Mouse (Mus musculus): ENCODE results near the gene Sf3a2. TPM values are rescaled to one million over a fixed set of nuclear protein-coding genes. Genes with fewer than 3 reads are reported as not detected.

Sf3a2 gene
- polyA plus RNA-seq, 1 experiment = 69.3 TPM

GRCm38 (mm10) chr10:80773816-80774215 is 24.2 kb upstream of the Sf3a2 start:
- Histone ChIP-seq H3K36me3 (ENCODE audit: control insufficient read depth) (peaks cover 100% of the 10 kb centered on the region), H3K4me1 (ENCODE audit: control insufficient read depth) (peaks cover 40% of the 10 kb centered on the region), H3K4me3 (replicated peaks) (no peak overlapping the region), H3K27me3 (ENCODE audit: control insufficient read depth) (no peaks in the 10 kb centered on the region), H3K9me3 (ENCODE audit: control insufficient read depth, low read length) (no peaks in the 10 kb centered on the region)
- no peak for TF ChIP-seq TAL1 (IDR thresholded peaks at IDR 0.05; ENCODE audit: low read length)
- TF ChIP-seq GATA1 (IDR thresholded peaks at IDR 0.05; ENCODE audit: low read length) = no peak

- Histone ChIP-seq H3K36me3 (ENCODE audit: control insufficient read depth) (peaks cover 100% of the 10 kb centered on the region), H3K27me3 (ENCODE audit: control insufficient read depth) (no peaks in the 10 kb centered on the region), H3K9me3 (ENCODE audit: control insufficient read depth, low read length) (no peaks in the 10 kb centered on the region), H3K4me1 (ENCODE audit: control insufficient read depth) (peaks cover 37% of the 10 kb centered on the region), H3K4me3 (replicated peaks) (no peak overlapping the region)
- TF ChIP-seq TAL1 (IDR thresholded peaks at IDR 0.05; ENCODE audit: low read length) = no peak
- no peak for TF ChIP-seq GATA1 (IDR thresholded peaks at IDR 0.05; ENCODE audit: low read length)
Observed at GRCm38 (mm10) chr10:80774549-80774948, 23.4 kb upstream of the Sf3a2 start.

- no peak overlapping the region for H3K4me3 ChIP-seq (replicated peaks)
Observed at GRCm38 (mm10) chr10:80774981-80775380, 23.0 kb upstream of the Sf3a2 start.

GRCm38 (mm10) chr10:80775731-80776130 is 22.3 kb upstream of the Sf3a2 start:
- H3K4me3 ChIP-seq (replicated peaks) = no peak overlapping the region
- H3K9me3 ChIP-seq (ENCODE audit: control insufficient read depth, low read length) = no peaks in the 10 kb centered on the region
- TF ChIP-seq TAL1 (IDR thresholded peaks at IDR 0.05; ENCODE audit: low read length) (no peak), GATA1 (IDR thresholded peaks at IDR 0.05; ENCODE audit: low read length) (no peak)
- H3K36me3 ChIP-seq (ENCODE audit: control insufficient read depth) = peaks cover 100% of the 10 kb centered on the region
- H3K27me3 ChIP-seq (ENCODE audit: control insufficient read depth) = no peaks in the 10 kb centered on the region
- H3K4me1 ChIP-seq (ENCODE audit: control insufficient read depth) = peaks cover 28% of the 10 kb centered on the region

More at GRCm38 (mm10) chr10:80774981-80775380, 23.0 kb upstream of the Sf3a2 start:
- Histone ChIP-seq H3K9me3 (ENCODE audit: control insufficient read depth, low read length) (no peaks in the 10 kb centered on the region), H3K4me1 (ENCODE audit: control insufficient read depth) (peaks cover 33% of the 10 kb centered on the region), H3K27me3 (ENCODE audit: control insufficient read depth) (no peaks in the 10 kb centered on the region), H3K36me3 (ENCODE audit: control insufficient read depth) (peaks cover 100% of the 10 kb centered on the region)
- no peak for TF ChIP-seq GATA1 (IDR thresholded peaks at IDR 0.05; ENCODE audit: low read length)
- TF ChIP-seq TAL1 (IDR thresholded peaks at IDR 0.05; ENCODE audit: low read length) = no peak

- H3K4me1 ChIP-seq (ENCODE audit: control insufficient read depth) = peaks cover 28% of the 10 kb centered on the region
- TF ChIP-seq GATA1 (IDR thresholded peaks at IDR 0.05; ENCODE audit: low read length) = no peak
- no peak for TF ChIP-seq TAL1 (IDR thresholded peaks at IDR 0.05; ENCODE audit: low read length)
- H3K36me3 ChIP-seq (ENCODE audit: control insufficient read depth) = peaks cover 100% of the 10 kb centered on the region
- no peak overlapping the region for H3K4me3 ChIP-seq (replicated peaks)
- H3K9me3 ChIP-seq (ENCODE audit: control insufficient read depth, low read length) = no peaks in the 10 kb centered on the region
- no peaks in the 10 kb centered on the region for H3K27me3 ChIP-seq (ENCODE audit: control insufficient read depth)
Observed at GRCm38 (mm10) chr10:80776358-80776869, 21.6 kb upstream of the Sf3a2 start.

- no peaks in the 10 kb centered on the region for H3K9me3 ChIP-seq (ENCODE audit: control insufficient read depth, low read length)
- peaks cover 28% of the 10 kb centered on the region for H3K4me1 ChIP-seq (ENCODE audit: control insufficient read depth)
- H3K27me3 ChIP-seq (ENCODE audit: control insufficient read depth) = no peaks in the 10 kb centered on the region
- peaks cover 100% of the 10 kb centered on the region for H3K36me3 ChIP-seq (ENCODE audit: control insufficient read depth)
- H3K4me3 ChIP-seq (replicated peaks) = no peak overlapping the region
- no peak for TF ChIP-seq TAL1 (IDR thresholded peaks at IDR 0.05; ENCODE audit: low read length)
- no peak for TF ChIP-seq GATA1 (IDR thresholded peaks at IDR 0.05; ENCODE audit: low read length)
Observed at GRCm38 (mm10) chr10:80777123-80777522, 20.9 kb upstream of the Sf3a2 start.

GRCm38 (mm10) chr10:80779565-80779964 is 18.4 kb upstream of the Sf3a2 start:
- Histone ChIP-seq H3K27me3 (ENCODE audit: control insufficient read depth) (no peaks in the 10 kb centered on the region), H3K9me3 (ENCODE audit: control insufficient read depth, low read length) (no peaks in the 10 kb centered on the region), H3K4me1 (ENCODE audit: control insufficient read depth) (peaks cover 8% of the 10 kb centered on the region), H3K36me3 (ENCODE audit: control insufficient read depth) (peaks cover 100% of the 10 kb centered on the region), H3K4me3 (replicated peaks) (no peak overlapping the region)
- TF ChIP-seq TAL1 (IDR thresholded peaks at IDR 0.05; ENCODE audit: low read length) (no peak), GATA1 (IDR thresholded peaks at IDR 0.05; ENCODE audit: low read length) (no peak)

GRCm38 (mm10) chr10:80784302-80784701 is 13.7 kb upstream of the Sf3a2 start:
- no peak for TF ChIP-seq GATA1 (IDR thresholded peaks at IDR 0.05; ENCODE audit: low read length)
- TF ChIP-seq TAL1 (IDR thresholded peaks at IDR 0.05; ENCODE audit: low read length) = no peak
- peaks cover 2% of the 10 kb centered on the region for H3K4me1 ChIP-seq (ENCODE audit: control insufficient read depth)
- H3K4me3 ChIP-seq (replicated peaks) = no peak overlapping the region
- peaks cover 100% of the 10 kb centered on the region for H3K36me3 ChIP-seq (ENCODE audit: control insufficient read depth)
- H3K9me3 ChIP-seq (ENCODE audit: control insufficient read depth, low read length) = no peaks in the 10 kb centered on the region
- no peaks in the 10 kb centered on the region for H3K27me3 ChIP-seq (ENCODE audit: control insufficient read depth)

- Histone ChIP-seq H3K4me1 (ENCODE audit: control insufficient read depth) (peaks cover 2% of the 10 kb centered on the region), H3K4me3 (replicated peaks) (no peak overlapping the region), H3K9me3 (ENCODE audit: control insufficient read depth, low read length) (no peaks in the 10 kb centered on the region), H3K27me3 (ENCODE audit: control insufficient read depth) (no peaks in the 10 kb centered on the region), H3K36me3 (ENCODE audit: control insufficient read depth) (peaks cover 99% of the 10 kb centered on the region)
- TF ChIP-seq TAL1 (IDR thresholded peaks at IDR 0.05; ENCODE audit: low read length) = no peak
- TF ChIP-seq GATA1 (IDR thresholded peaks at IDR 0.05; ENCODE audit: low read length) = no peak
Observed at GRCm38 (mm10) chr10:80784871-80785270, 13.1 kb upstream of the Sf3a2 start.

GRCm38 (mm10) chr10:80785963-80786362 is 12.0 kb upstream of the Sf3a2 start:
- H3K4me1 ChIP-seq (ENCODE audit: control insufficient read depth) = peaks cover 3% of the 10 kb centered on the region
- peaks cover 99% of the 10 kb centered on the region for H3K36me3 ChIP-seq (ENCODE audit: control insufficient read depth)
- TF ChIP-seq TAL1 (IDR thresholded peaks at IDR 0.05; ENCODE audit: low read length) = no peak
- TF ChIP-seq GATA1 (IDR thresholded peaks at IDR 0.05; ENCODE audit: low read length) = no peak
- no peaks in the 10 kb centered on the region for H3K9me3 ChIP-seq (ENCODE audit: control insufficient read depth, low read length)
- no peak overlapping the region for H3K4me3 ChIP-seq (replicated peaks)
- H3K27me3 ChIP-seq (ENCODE audit: control insufficient read depth) = no peaks in the 10 kb centered on the region
